Mouse (Mus musculus) bone marrow, adult 2 months (tissue): ENCODE measurements around the gene Mrpl9. TPM values are rescaled to one million over a fixed set of nuclear protein-coding genes. Genes with fewer than 3 reads are reported as not detected.

ENCODE experiments used
- H3K27ac ChIP-seq: fragments of 200-500 bp; 2 replicates; pipeline ENCODE4 v1.5.1; 2012; ENCODE audit warnings: low read depth, mild to moderate bottlenecking, control low read depth, inconsistent platforms, low read length; ENCODE audit not compliant: control insufficient read depth, poor library complexity, insufficient read depth
- H3K4me1 ChIP-seq: fragments of 200-500 bp; 2 replicates; pipeline ENCODE4 v1.6.1; 2011; ENCODE audit warnings: low read length; ENCODE audit not compliant: control insufficient read depth, insufficient read depth
- H3K4me3 ChIP-seq: fragments of 200-500 bp; replicated peaks from 2 replicates; pipeline ENCODE3; 2011; ENCODE audit warnings: mild to moderate bottlenecking, low read depth, low read length, control low read depth; ENCODE audit not compliant: control insufficient read depth
- CTCF ChIP-seq: fragments of 200-500 bp; IDR thresholded peaks from 2 replicates; pipeline ENCODE4 v1.5.1; 2011; ENCODE audit warnings: low read length, control low read depth; ENCODE audit not compliant: control insufficient read depth, insufficient read depth
- POLR2A ChIP-seq: fragments of 200-500 bp; IDR thresholded peaks from 2 replicates; pipeline ENCODE4 v1.6.1; 2011; ENCODE audit warnings: low read depth, mild to moderate bottlenecking, control low read depth, low read length, borderline replicate concordance; ENCODE audit not compliant: control insufficient read depth
- WGBS: fragments of 180-500 bp; shearing (Covaris S2); methylation state at CpG from one replicate; pipeline ENCODE4 v1.1.7; 2018; 5-methylcytosine and 5-hydroxymethylcytosine counted together
- polyA plus RNA-seq: library from polyadenylated mRNA; stranded (reverse); fragments of >200 nt; gene quantifications from 2 replicates; pipeline ENCODE4 v1.2.4, GENCODE M21; 2011; ENCODE audit warnings: low replicate concordance; ENCODE audit not compliant: missing spikeins, insufficient read depth, insufficient read length

Mrpl9 gene
- polyA plus RNA-seq, 1 experiment = 30.4 TPM

GRCm38 (mm10) chr3:94449377-94449776 lies 6.3 kb downstream of the Mrpl9 start:
- Histone ChIP-seq H3K4me1 (no peaks in the 10 kb centered on the region; the same call in 1 of the 2 replicates), H3K4me3 (no peak overlapping the region), H3K27ac (no peak overlapping the region)
- TF ChIP-seq POLR2A (no peak), CTCF (no peak)
- 84% methylated on average over 2 of the region's 2 CpGs for WGBS

- TF ChIP-seq POLR2A = no peak
- peak; percentile 73 for TF ChIP-seq CTCF
- Histone ChIP-seq H3K4me3 (no peak overlapping the region), H3K27ac (no peak overlapping the region), H3K4me1 (no peaks in the 10 kb centered on the region; the same call in 1 of the 2 replicates)
- 3% methylated on average over 12 of the region's 12 CpGs for WGBS
Measured at GRCm38 (mm10) chr3:94456529-94457000, 13.4 kb downstream of the Mrpl9 start.

GRCm38 (mm10) chr3:94457055-94457454 lies 13.9 kb downstream of the Mrpl9 start:
- Histone ChIP-seq H3K27ac (no peak overlapping the region), H3K4me3 (no peak overlapping the region), H3K4me1 (no peaks in the 10 kb centered on the region; the same call in 1 of the 2 replicates)
- TF ChIP-seq CTCF (no peak), POLR2A (no peak)
- whole genome bisulfite sequencing = 74% methylated on average over 3 of the region's 3 CpGs

GRCm38 (mm10) chr3:94459834-94460233 lies 16.7 kb downstream of the Mrpl9 start:
- TF ChIP-seq POLR2A (no peak), CTCF (no peak)
- Histone ChIP-seq H3K4me3 (no peak overlapping the region), H3K4me1 (no peaks in the 10 kb centered on the region; the same call in 1 of the 2 replicates), H3K27ac (no peak overlapping the region)
- 89% methylated on average over 2 of the region's 2 CpGs for WGBS

DNA sequence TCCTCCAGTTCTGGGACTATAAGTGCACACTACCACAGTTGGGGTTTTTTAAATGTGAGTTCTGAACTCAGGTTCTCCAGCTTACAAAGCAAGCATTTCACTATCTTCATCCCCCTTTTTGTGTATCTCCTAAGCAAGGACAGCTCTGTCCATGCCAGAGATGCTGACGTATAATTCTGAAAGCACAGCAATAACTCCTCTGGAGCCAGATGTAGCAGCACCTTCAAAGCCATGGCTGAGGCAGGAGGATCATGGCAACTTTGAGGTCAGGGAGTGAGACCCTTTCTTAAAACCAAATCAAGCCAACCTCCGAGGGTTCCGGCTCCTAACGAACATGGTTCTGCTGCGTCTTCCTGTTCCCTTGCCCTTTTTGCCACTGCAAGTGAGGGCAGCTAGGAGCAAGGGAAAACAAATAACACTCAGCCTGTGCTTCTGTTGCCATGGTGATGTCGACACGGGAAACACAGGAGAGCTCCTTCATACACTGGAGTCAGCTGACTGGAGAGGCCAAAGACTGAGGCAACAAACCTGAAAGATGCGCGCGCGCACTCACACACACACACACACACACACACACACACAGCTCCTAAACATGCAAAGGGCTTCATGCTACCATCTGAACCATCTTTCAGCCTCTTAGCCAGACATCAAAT lies 20.9 kb downstream of the Mrpl9 start:
- WGBS = 72% methylated on average over 11 of the region's 11 CpGs
- TF ChIP-seq CTCF (no peak), POLR2A (no peak)
- H3K4me1 ChIP-seq = no peaks in the 10 kb centered on the region
- no peak overlapping the region for H3K4me3 ChIP-seq
- H3K27ac ChIP-seq = no peak overlapping the region

- TF ChIP-seq POLR2A = no peak
- no peak for TF ChIP-seq CTCF
Measured at GRCm38 (mm10) chr3:94465632-94466430, 22.7 kb downstream of the Mrpl9 start.

GRCm38 (mm10) chr3:94468931-94469330 lies 25.8 kb downstream of the Mrpl9 start:
- WGBS = 38% methylated on average over 3 of the region's 3 CpGs
- H3K27ac ChIP-seq = no peak overlapping the region
- no peaks in the 10 kb centered on the region for H3K4me1 ChIP-seq
- no peak overlapping the region for H3K4me3 ChIP-seq
- TF ChIP-seq POLR2A = no peak
- no peak for TF ChIP-seq CTCF

More at GRCm38 (mm10) chr3:94465632-94466430, 22.7 kb downstream of the Mrpl9 start:
- Histone ChIP-seq H3K27ac (no peak overlapping the region), H3K4me1 (no peaks in the 10 kb centered on the region), H3K4me3 (no peak overlapping the region)
- 82% methylated on average over 13 of the region's 13 CpGs for WGBS

GRCm38 (mm10) chr3:94472447-94473114 lies 29.5 kb downstream of the Mrpl9 start:
- H3K4me3 ChIP-seq = no peak overlapping the region
- no peaks in the 10 kb centered on the region for H3K4me1 ChIP-seq
- H3K27ac ChIP-seq = no peak overlapping the region
- no peak for TF ChIP-seq CTCF
- WGBS = 31% methylated on average over 28 of the region's 28 CpGs
